Mouse (Mus musculus) CH12.LX (cell line): Measurements from ENCODE around the gene Mrgprh. TPM values are rescaled to one million over a fixed set of nuclear protein-coding genes. Genes with fewer than 3 reads are reported as not detected.

Experiments used
- DNase-seq: peaks from one replicate; pipeline ENCODE4 v3.0.0-alpha.2; 2013; ENCODE audit errors: extremely low read depth
- H3K27ac ChIP-seq: 2 replicates; pipeline ENCODE4 v1.5.1; 2012; ENCODE audit warnings: low read depth, mild to moderate bottlenecking, control low read depth, moderate library complexity; ENCODE audit not compliant: insufficient read depth
- H3K27me3 ChIP-seq: replicated peaks from 2 replicates; pipeline ENCODE3; 2012; ENCODE audit warnings: inconsistent platforms
- H3K36me3 ChIP-seq, 2 experiments: replicated peaks in 1 of 2; 2 replicates each; pipeline versions ENCODE3 to v1.6.1; 2012; ENCODE audit warnings: inconsistent platforms in 1 of 2, low read length in 1 of 2, mild to moderate bottlenecking in 1 of 2, mixed read lengths in 1 of 2, moderate library complexity in 1 of 2; ENCODE audit not compliant: control insufficient read depth in 1 of 2, insufficient read depth in 1 of 2
- H3K4me1 ChIP-seq, 2 experiments: 2 replicates each; pipeline ENCODE4 v1.6.1; 2012; ENCODE audit warnings: inconsistent platforms in 1 of 2, moderate library complexity in 1 of 2; ENCODE audit not compliant: insufficient read depth in 2 of 2, control insufficient read depth in 1 of 2
- H3K4me2 ChIP-seq: 2 replicates; pipeline ENCODE4 v1.6.1; 2012; ENCODE audit warnings: low read depth, mild to moderate bottlenecking, control low read depth; ENCODE audit not compliant: poor library complexity, insufficient read depth, severe bottlenecking
- H3K4me3 ChIP-seq, 3 experiments: fragments of 150-350 bp in 1 of 3; sonication (generic) in 1 of 3; replicated peaks in 1 of 3; 2 replicates each; pipeline versions ENCODE3 to v1.5.1; 2011 to 2012; ENCODE audit warnings: low read depth in 2 of 3, low read length in 2 of 3, mild to moderate bottlenecking in 2 of 3, moderate library complexity in 2 of 3, control low read depth in 1 of 3, improper control_type of control experiment in 1 of 3, inconsistent platforms in 1 of 3, mixed read lengths in 1 of 3; ENCODE audit not compliant: poor library complexity in 1 of 3
- H3K79me2 ChIP-seq: replicated peaks from 2 replicates; pipeline ENCODE4 v1.6.1; 2012; ENCODE audit warnings: mild to moderate bottlenecking, moderate library complexity; ENCODE audit not compliant: control insufficient read depth, poor library complexity, insufficient read depth, severe bottlenecking; ENCODE audit errors: extremely low read depth
- H3K9ac ChIP-seq: 2 replicates; pipeline ENCODE4 v1.6.1; 2012; ENCODE audit warnings: low read depth, mild to moderate bottlenecking, control low read depth, moderate library complexity; ENCODE audit not compliant: insufficient read depth
- H3K9me3 ChIP-seq: replicated peaks from 2 replicates; pipeline ENCODE3; 2012; ENCODE audit warnings: low read length, inconsistent platforms, mixed read lengths
- BHLHE40 ChIP-seq: IDR thresholded peaks from 2 replicates; pipeline ENCODE4 v1.6.1; 2011; ENCODE audit warnings: mild to moderate bottlenecking, low read depth, low read length, improper control_type of control experiment
- CHD1 ChIP-seq: IDR thresholded peaks from 2 replicates; pipeline ENCODE4 v1.6.1; 2012; ENCODE audit warnings: low read depth, low read length, improper control_type of control experiment, inconsistent platforms
- CHD2 ChIP-seq: IDR thresholded peaks from 2 replicates; pipeline ENCODE4 v1.6.1; 2011; ENCODE audit warnings: low read length, improper control_type of control experiment
- CTCF ChIP-seq, 2 experiments: IDR thresholded peaks in 1 of 2; conservative IDR thresholded peaks in 1 of 2; 2 replicates each; pipeline ENCODE4 v1.5.1; 2011 to 2012; ENCODE audit warnings: low read depth in 2 of 2, low read length in 2 of 2, improper control_type of control experiment in 1 of 2, inconsistent platforms in 1 of 2, mild to moderate bottlenecking in 1 of 2, moderate library complexity in 1 of 2
- ETS1 ChIP-seq: conservative IDR thresholded peaks from 2 replicates; pipeline ENCODE4 v1.6.1; 2012; ENCODE audit warnings: low read depth, mild to moderate bottlenecking, inconsistent platforms, low read length, improper control_type of control experiment, moderate library complexity
- GABPA ChIP-seq: IDR thresholded peaks from 2 replicates; pipeline ENCODE4 v1.6.1; 2012; ENCODE audit warnings: low read depth, low read length, improper control_type of control experiment, inconsistent platforms; ENCODE audit not compliant: insufficient replicate concordance
- HCFC1 ChIP-seq: IDR thresholded peaks from 2 replicates; pipeline ENCODE4 v1.6.1; 2012; ENCODE audit warnings: low read depth, mild to moderate bottlenecking, inconsistent platforms, low read length, improper control_type of control experiment
- KAT2A ChIP-seq: IDR thresholded peaks from 2 replicates; pipeline ENCODE4 v1.6.1; 2012; ENCODE audit warnings: low read length, improper control_type of control experiment, inconsistent platforms; ENCODE audit not compliant: insufficient replicate concordance
- MAFK ChIP-seq: IDR thresholded peaks from 2 replicates; pipeline ENCODE4 v1.6.1; 2011; ENCODE audit warnings: low read length, improper control_type of control experiment; ENCODE audit not compliant: insufficient replicate concordance
- MAZ ChIP-seq: IDR thresholded peaks from 2 replicates; pipeline ENCODE4 v1.6.1; 2012; ENCODE audit warnings: low read depth, mild to moderate bottlenecking, inconsistent platforms, low read length, improper control_type of control experiment, moderate library complexity
- MXI1 ChIP-seq: IDR thresholded peaks from 2 replicates; pipeline ENCODE4 v1.6.1; 2011; ENCODE audit warnings: mild to moderate bottlenecking, low read depth, low read length, improper control_type of control experiment
- MYC ChIP-seq: IDR thresholded peaks from 2 replicates; pipeline ENCODE4 v1.6.1; 2011; ENCODE audit warnings: low read depth, mild to moderate bottlenecking, improper control_type of control experiment, low read length
- NRF1 ChIP-seq: IDR thresholded peaks from 2 replicates; pipeline ENCODE4 v1.6.1; 2014; ENCODE audit warnings: low read depth, mild to moderate bottlenecking, inconsistent platforms, low read length, improper control_type of control experiment, moderate library complexity
- POLR2A ChIP-seq: IDR thresholded peaks from 2 replicates; pipeline ENCODE4 v1.6.1; 2011; ENCODE audit warnings: low read depth, mild to moderate bottlenecking, improper control_type of control experiment, low read length
- POLR2AphosphoS2 ChIP-seq: IDR thresholded peaks from 2 replicates; pipeline ENCODE4 v1.6.1; 2011; ENCODE audit warnings: low read depth, low read length, improper control_type of control experiment
- RCOR1 ChIP-seq: conservative IDR thresholded peaks from 2 replicates; pipeline ENCODE4 v1.6.1; 2012; ENCODE audit warnings: low read depth, mild to moderate bottlenecking, inconsistent platforms, low read length, improper control_type of control experiment
- TCF12 ChIP-seq: IDR thresholded peaks from 2 replicates; pipeline ENCODE4 v1.6.1; 2014; ENCODE audit warnings: low read depth, mild to moderate bottlenecking, inconsistent platforms, low read length, improper control_type of control experiment
- UBTF ChIP-seq: IDR thresholded peaks from 2 replicates; pipeline ENCODE4 v1.6.1; 2012; ENCODE audit warnings: low read depth, mild to moderate bottlenecking, inconsistent platforms, low read length, improper control_type of control experiment, moderate library complexity
- USF1 ChIP-seq: IDR thresholded peaks from 2 replicates; pipeline ENCODE4 v1.6.1; 2014; ENCODE audit warnings: low read depth, mild to moderate bottlenecking, inconsistent platforms, low read length, improper control_type of control experiment
- ZC3H11A ChIP-seq: IDR thresholded peaks from 2 replicates; pipeline ENCODE4 v1.6.1; 2012; ENCODE audit warnings: low read depth, mild to moderate bottlenecking, inconsistent platforms, low read length, improper control_type of control experiment
- ZKSCAN1 ChIP-seq: IDR thresholded peaks from 2 replicates; pipeline ENCODE4 v1.6.1; 2012; ENCODE audit warnings: low read depth, inconsistent platforms, low read length, improper control_type of control experiment, borderline replicate concordance
- ZMIZ1 ChIP-seq: IDR thresholded peaks from 2 replicates; pipeline ENCODE4 v1.6.1; 2012; ENCODE audit warnings: low read depth, mild to moderate bottlenecking, inconsistent platforms, low read length, improper control_type of control experiment
- ZNF384 ChIP-seq: IDR thresholded peaks from 2 replicates; pipeline ENCODE4 v1.6.1; 2012; ENCODE audit warnings: low read depth, low read length, improper control_type of control experiment, inconsistent platforms
- dilution Hi-C: fragments of 300-500 bp; cut with MboI; formaldehyde crosslinking; loops from 2 replicates; pipeline ENCODE4 v1.14.3; 2020; ENCODE audit warnings: low sequenced_read_pairs; ENCODE audit not compliant: extremely low pct_unique_long_range_greater_than_20kb, extremely low pct_ligation_motif_present
- in situ Hi-C: fragments of 300-500 bp; cut with MboI; formaldehyde crosslinking; loops from 3 replicates; pipeline ENCODE4 v1.14.3; 2019; ENCODE audit warnings: low sequenced_read_pairs, low pct_ligation_motif_present, low pct_unique_long_range_greater_than_20kb, mixed read lengths
- polyA plus RNA-seq: library from polyadenylated mRNA; unstranded; fragments of >175 nt; gene quantifications from 2 replicates; pipeline ENCODE4 v1.2.1, GENCODE M21; 2012; ENCODE audit warnings: low read depth; ENCODE audit not compliant: insufficient read length
- total RNA-seq, 2 experiments: library from RNA; depleted of rRNA; stranded (reverse); fragments of 300-350 nt in 1 of 2; fragments of >200 nt in 1 of 2; gene quantifications; 2 replicates each; pipeline ENCODE4 v1.2.3; 2012 to 2014

The Mrgprh gene
- total RNA-seq (2012; rRNA removed) (not detected in 2 replicates), total RNA-seq (2014; rRNA removed) (not detected in 2 replicates), polyA plus RNA-seq (not detected in 2 replicates)

DNA sequence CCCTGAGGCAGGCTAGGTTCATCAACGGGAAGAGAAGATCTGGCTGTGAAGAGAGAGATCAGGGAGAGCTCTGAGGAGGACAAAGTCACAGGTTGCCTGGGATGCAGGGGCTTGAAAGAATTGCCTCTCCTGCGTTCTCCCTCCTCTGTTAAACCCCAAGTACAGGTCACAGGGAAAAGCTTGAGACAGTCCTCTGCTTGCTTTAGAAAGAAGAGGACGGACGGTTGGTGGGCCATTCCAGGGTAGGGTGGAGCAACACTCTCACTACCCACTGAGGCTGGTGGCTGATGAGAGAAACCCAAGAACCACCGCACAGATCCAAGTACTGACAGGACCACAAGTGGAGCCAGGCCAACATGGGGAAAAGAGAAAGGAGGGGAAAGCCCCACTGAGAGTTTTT lies at the start of gene Mrgprh:
Gene Mrgprh (plus strand): TSS at position 301 of the 400 bp plus-strand sequence.
- Histone ChIP-seq H3K9me3 (no peaks in the 10 kb centered on the region), H3K9ac (no peak within 1 kb of the TSS), H3K27ac (no peak within 1 kb of the TSS), H3K36me3 (no peaks in the 10 kb centered on the region), H3K4me2 (no peak within 1 kb of the TSS), H3K4me1 (peaks cover 2 to 3% of the 10 kb centered on the region in 2 experiments; a peak in 2 of 4 replicates), H3K27me3 (peaks cover 8% of the 10 kb centered on the region), H3K4me3 (no peak within 1 kb of the TSS), H3K79me2 (no peaks in the 10 kb centered on the region)
- dilution Hi-C loops = no loop called here
- DNase-seq = no peak
- TF ChIP-seq POLR2AphosphoS2 = no peak
- TF ChIP-seq GABPA = no peak
- no peak for TF ChIP-seq MXI1
- TF ChIP-seq KAT2A = no peak
- TF ChIP-seq MAFK = no peak
- TF ChIP-seq ZMIZ1 = no peak
- no peak for TF ChIP-seq USF1
- no peak for TF ChIP-seq ZNF384
- in situ Hi-C loops = no loop called here

DNA sequence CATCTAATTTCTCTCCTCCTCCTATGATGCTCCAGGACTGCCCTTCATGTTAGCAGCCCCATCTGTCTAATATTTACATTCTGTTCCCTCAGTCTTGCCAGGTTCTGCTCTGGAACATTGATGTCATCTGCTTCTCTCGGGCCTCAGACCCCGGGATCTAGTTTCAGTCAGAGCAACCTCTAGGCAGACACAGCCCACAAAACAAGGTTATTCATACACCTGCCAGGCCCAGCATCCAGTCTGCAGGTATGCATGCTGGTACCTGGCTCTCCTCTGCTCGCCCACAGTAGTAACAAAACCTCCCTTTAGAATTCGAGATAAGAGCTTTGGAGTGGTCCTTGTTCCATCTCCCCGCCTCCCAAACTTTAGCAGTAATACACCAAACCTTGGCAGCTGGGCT lies 45.5 kb upstream of the Mrgprh start:
- H3K79me2 ChIP-seq = no peaks in the 10 kb centered on the region
- TF ChIP-seq ETS1 (no peak), KAT2A (no peak), POLR2A (no peak), ZKSCAN1 (no peak), ZMIZ1 (no peak), UBTF (no peak), NRF1 (no peak), CTCF (conservative IDR thresholded peaks at IDR 0.05 in 1 of 2, IDR thresholded peaks at IDR 0.05 in 1 of 2; ENCODE audit: low read depth in 2 of 2, low read length in 2 of 2) (no peak), MYC (no peak), CHD2 (no peak), MAZ (no peak), ZC3H11A (no peak), RCOR1 (no peak), TCF12 (no peak), HCFC1 (no peak), BHLHE40 (no peak), CHD1 (no peak)
- no peak overlapping the region for H3K9ac ChIP-seq
- H3K27me3 ChIP-seq = no peaks in the 10 kb centered on the region
- H3K9me3 ChIP-seq = no peaks in the 10 kb centered on the region
- DNase-seq = no peak
- H3K36me3 ChIP-seq = no peaks in the 10 kb centered on the region
- no peak overlapping the region for H3K4me3 ChIP-seq
- H3K27ac ChIP-seq = no peak overlapping the region
- in situ Hi-C loops (no loop called here), dilution Hi-C loops (no loop called here)
- no peak overlapping the region for H3K4me2 ChIP-seq
- no peaks in the 10 kb centered on the region for H3K4me1 ChIP-seq
